Mouse (Mus musculus): ENCODE measurements around the gene Stard9.

GRCm38 (mm10) chr2:120663491-120664154 lies 34.7 kb downstream of the Stard9 start:
- TF ChIP-seq CTCF (IDR thresholded peaks at IDR 0.05; ENCODE audit: borderline replicate concordance, insufficient read depth, low read depth, low read length) = no peak
- TF ChIP-seq POLR2A (IDR thresholded peaks at IDR 0.05; ENCODE audit: borderline replicate concordance, insufficient read depth, low read length) = no peak

Data from cerebellum, adult 2 months (tissue).